ENCODE assay signal across 14 mouse cellular contexts in the genomic region with DNA sequence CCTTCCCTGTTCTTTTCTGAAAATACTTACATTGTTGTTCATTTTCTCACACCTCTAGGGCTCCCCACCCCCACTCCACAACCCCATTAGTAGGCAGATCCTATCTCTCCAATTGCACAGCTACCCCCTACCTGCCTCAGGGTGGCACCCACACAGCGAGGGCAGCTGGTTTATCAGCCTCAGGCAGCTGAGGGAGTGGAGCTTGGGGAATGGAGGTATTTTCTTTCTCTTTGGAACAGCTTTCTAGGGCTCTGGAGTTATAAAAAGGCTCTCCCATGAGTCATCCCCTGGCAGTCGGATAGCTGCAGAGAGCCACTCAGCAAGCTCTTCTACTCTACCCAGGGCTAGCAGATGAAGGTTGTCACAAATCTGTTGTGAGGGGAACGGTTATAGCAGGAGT. TPM values are rescaled to one million over a fixed set of nuclear protein-coding genes. Genes with fewer than 3 reads are reported as not detected.
DNase-seq lines count a peak whose midpoint lies in the region; ATAC-seq and TF ChIP-seq lines count a peak whose summit lies in the region.
"Had no signal": no experiment of that assay in that cellular context is flagged by ENCODE, and none has a peak within 500 bp of the region (broad histone marks: within the 10 kb centered on the region; RNA-seq: fewer than 3 reads in every experiment).

No protein-coding gene starts in this region.

- no peak overlapping the region for H3K4me2 ChIP-seq in liver, embryonic 14.5 days (ENCODE audit: low read depth)
- no peak overlapping the region for H3K4me2 ChIP-seq in liver, embryonic 12.5 days
- H3K4me2 ChIP-seq: stomach, embryonic 15.5 days had no signal

- 36% methylated on average over 3 of the region's 3 CpGs for WGBS in liver, embryonic 14.5 days (ENCODE audit: insufficient replicate concordance)
- WGBS in liver, embryonic 12.5 days (ENCODE audit: insufficient replicate concordance) = 44% methylated on average over 3 of the region's 3 CpGs

- H3K27ac ChIP-seq in liver, embryonic 14.5 days = no peak overlapping the region
- no peak overlapping the region for H3K27ac ChIP-seq in liver, embryonic 12.5 days
- H3K27ac ChIP-seq: hindbrain, embryonic 10.5 days; midbrain, embryonic 10.5 days; stomach, embryonic 15.5 days had no signal

- intact Hi-C loops in gastrocnemius, postnatal 14 days (cut with DNase I; ENCODE audit: low total_unique reads) = no loop called here

- no peaks in the 10 kb centered on the region for H3K27me3 ChIP-seq in liver, embryonic 14.5 days (ENCODE audit: control insufficient read depth, insufficient read depth, low read length)
- H3K27me3 ChIP-seq in liver, embryonic 12.5 days (replicated peaks) = no peaks in the 10 kb centered on the region
- H3K27me3 ChIP-seq: stomach, embryonic 15.5 days had no signal

- peak; percentile 85 for ATAC-seq in cerebellum, adult (ENCODE audit: insufficient number of reproducible peaks, low FRiP score, low TSS enrichment)
- no peak for ATAC-seq in liver, embryonic 14.5 days (ENCODE audit: insufficient read depth)
- ATAC-seq in liver, embryonic 12.5 days = no peak
- ATAC-seq: forebrain, embryonic 16.5 days had no signal

- H3K4me3 ChIP-seq in liver, embryonic 14.5 days (ENCODE audit: insufficient read depth in 1 of 2, low read depth in 2 of 2, low read length in 2 of 2) = no peak overlapping the region
- H3K4me3 ChIP-seq in liver, embryonic 12.5 days = no peak overlapping the region
- H3K4me3 ChIP-seq: hindbrain, embryonic 10.5 days; midbrain, embryonic 10.5 days; stomach, embryonic 15.5 days had no signal

- 0 out of 2 replicates have a peak, but pooled peaks have one; percentile 4 for TF ChIP-seq CTCF in liver, embryonic 14.5 days (IDR thresholded peaks at IDR 0.05; ENCODE audit: low read depth)

- H3K4me1 ChIP-seq in liver, embryonic 14.5 days (replicated peaks; ENCODE audit: control insufficient read depth in 2 of 2, insufficient read depth in 2 of 2, low read length in 1 of 2) = no peaks in the 10 kb centered on the region
- 0 out of 2 replicates have a peak, but pooled peaks cover 5% of the 10 kb centered on the region for H3K4me1 ChIP-seq in liver, embryonic 12.5 days
- H3K4me1 ChIP-seq: hindbrain, embryonic 10.5 days; midbrain, embryonic 10.5 days; stomach, embryonic 15.5 days had no signal

- no peak for DNase-seq in cerebellum, postnatal 14 days
- DNase-seq in liver, embryonic 14.5 days (ENCODE audit: low read depth in 3 of 3, low spot score in 3 of 3) = no peak
- DNase-seq in gastrocnemius, postnatal 14 days = peak; percentile 50
- DNase-seq in right cerebral cortex, postnatal 36 days (ENCODE audit: low spot score in 2 of 2) = peak; percentile 56 to 62
- DNase-seq in retina, postnatal 1 day = no peak
- no peak for DNase-seq in T-cell, adult 2 months (ENCODE audit: low spot score)
- DNase-seq: kidney, adult 9 months had no signal

- H3K36me3 ChIP-seq in liver, embryonic 14.5 days (replicated peaks; ENCODE audit: control insufficient read depth, insufficient read depth, low read depth) = no peaks in the 10 kb centered on the region
- no peaks in the 10 kb centered on the region for H3K36me3 ChIP-seq in liver, embryonic 12.5 days
- H3K36me3 ChIP-seq: hindbrain, embryonic 10.5 days; midbrain, embryonic 10.5 days; stomach, embryonic 15.5 days had no signal

- TF ChIP-seq EP300 in liver, embryonic 14.5 days (IDR thresholded peaks at IDR 0.05; ENCODE audit: low read depth) = no peak

- no peaks in the 10 kb centered on the region for H3K9me3 ChIP-seq in liver, embryonic 14.5 days (ENCODE audit: control insufficient read depth, low read length)
- no peaks in the 10 kb centered on the region for H3K9me3 ChIP-seq in liver, embryonic 12.5 days (replicated peaks)
- H3K9me3 ChIP-seq: hindbrain, embryonic 10.5 days; midbrain, embryonic 10.5 days; stomach, embryonic 15.5 days had no signal

- no peak overlapping the region for H3K9ac ChIP-seq in liver, embryonic 14.5 days (replicated peaks)
- no peak overlapping the region for H3K9ac ChIP-seq in liver, embryonic 12.5 days
- H3K9ac ChIP-seq: stomach, embryonic 15.5 days had no signal

RNA-seq across cellular contexts. Expression of gene Ngef, which starts 20.6 kb away (rescaled TPM):
- 2.8 and 3.4 TPM in 2 replicates for polyA plus RNA-seq in liver, embryonic 14.5 days (2012; rRNA removed)
- 2.9 and 3.8 TPM in 2 replicates for polyA plus RNA-seq in liver, embryonic 14.5 days (2014; fragmentation: Nextera tagmentation; extraction: Ambion mirVana)
- polyA plus RNA-seq in liver, embryonic 12.5 days (2016; fragmentation: Nextera tagmentation; extraction: Ambion mirVana) = 2.5 and 2.9 TPM in 2 replicates
- under 1 TPM; 0.53 to 0.58 TPM for total RNA-seq in gastrocnemius, postnatal 14 days (2021)
- total RNA-seq: neutrophil, adult 5-6 weeks had no signal

RNA-seq across cellular contexts. Expression of gene Inpp5d, which starts 25.9 kb away (rescaled TPM):
- polyA plus RNA-seq in liver, embryonic 14.5 days (2012; rRNA removed) = 5.7 and 9.3 TPM in 2 replicates
- polyA plus RNA-seq in liver, embryonic 14.5 days (2014; fragmentation: Nextera tagmentation; extraction: Ambion mirVana) = 11.1 and 13.0 TPM in 2 replicates
- 16.0 and 17.1 TPM in 2 replicates for polyA plus RNA-seq in liver, embryonic 12.5 days (2016; fragmentation: Nextera tagmentation; extraction: Ambion mirVana)
- 1 to 10 TPM; 3.9 to 7.3 TPM for total RNA-seq in gastrocnemius, postnatal 14 days (2021)

Comparison
In these comparisons a context has a peak if more than half of its experiments do, and no peak if none do; other contexts are left out.
1. DNase-seq: peak in gastrocnemius, postnatal 14 days (single experiment) and right cerebral cortex, postnatal 36 days (2 of 2); none in cerebellum, postnatal 14 days (0 of 2), liver, embryonic 14.5 days (0 of 3), retina, postnatal 1 day (single experiment) and T-cell, adult 2 months (single experiment).